Mouse (Mus musculus) erythroblast, adult 5-6 weeks (primary cell): ENCODE data around the gene Fntb. TPM values are rescaled to one million over a fixed set of nuclear protein-coding genes. Genes with fewer than 3 reads are reported as not detected.
A peak's percentile ranks its signal among the peaks of the same experiment; 100 is the strongest.

Experiments used
- ATAC-seq: replicated peaks from 2 replicates; pipeline ENCODE4 v1.8.0; 2016; ENCODE audit warnings: moderate number of reproducible peaks, mild to moderate bottlenecking, moderate TSS enrichment, inconsistent platforms; ENCODE audit not compliant: poor library complexity, low FRiP score, severe bottlenecking
- total RNA-seq, 2 experiments: library from RNA; stranded (forward) in 1 of 2; stranded (reverse) in 1 of 2; fragments of 150-400 nt in 1 of 2; fragments of 200-764, 138-1000 nt in 1 of 2; gene quantifications; 2 replicates each; pipeline versions ENCODE4 v1.2.3 to v1.2.4; 2015 to 2017; ENCODE audit warnings: low replicate concordance in 2 of 2

The Fntb gene
- total RNA-seq, 2 experiments from 2014 or later: 23.5 to 161 TPM

GRCm38 (mm10) chr12:76942476-76942875 lies 177.1 kb downstream of the Fntb start:
- no peak for ATAC-seq

DNA sequence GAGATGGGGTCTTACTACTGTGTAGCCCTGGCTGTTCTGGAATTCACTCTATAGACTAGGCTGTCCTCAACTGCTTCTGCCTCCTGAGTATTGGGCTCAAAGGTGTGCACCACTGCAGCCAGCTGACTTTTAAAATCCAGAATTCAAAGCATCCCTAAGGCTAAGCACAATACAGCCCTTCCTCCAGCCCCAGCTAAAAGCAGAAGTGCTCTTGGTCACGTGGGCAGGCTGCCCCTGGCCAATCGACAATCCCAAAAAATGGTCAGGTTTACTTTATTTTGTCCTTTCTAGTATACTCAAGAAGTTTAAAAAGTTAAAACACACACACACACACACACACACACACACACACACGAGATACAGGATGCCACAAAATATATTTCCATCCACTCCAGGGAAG lies 177.7 kb downstream of the Fntb start:
- ATAC-seq: no peak

GRCm38 (mm10) chr12:76943466-76943865 lies 178.1 kb downstream of the Fntb start:
- ATAC-seq: no peak

DNA sequence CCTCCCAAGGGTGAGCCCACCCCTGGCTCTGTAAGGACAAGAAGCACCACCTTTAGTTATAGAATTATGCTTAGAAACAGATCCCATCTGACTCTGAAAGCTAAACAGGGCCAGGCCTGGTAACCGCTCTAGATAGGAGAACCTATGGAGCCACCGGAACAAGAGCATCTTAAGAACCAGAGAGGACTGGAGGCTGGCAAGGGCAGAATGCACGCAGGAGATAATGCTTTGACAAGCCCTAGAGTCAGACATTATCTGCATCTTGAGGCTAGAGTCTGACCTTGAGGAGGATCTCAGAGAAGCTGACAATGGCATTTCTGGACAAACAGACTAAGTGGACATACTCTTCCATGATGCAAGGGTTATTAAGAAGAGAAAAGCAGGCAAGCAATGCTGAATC lies 182.1 kb downstream of the Fntb start:
- peak; percentile 47 for ATAC-seq

DNA sequence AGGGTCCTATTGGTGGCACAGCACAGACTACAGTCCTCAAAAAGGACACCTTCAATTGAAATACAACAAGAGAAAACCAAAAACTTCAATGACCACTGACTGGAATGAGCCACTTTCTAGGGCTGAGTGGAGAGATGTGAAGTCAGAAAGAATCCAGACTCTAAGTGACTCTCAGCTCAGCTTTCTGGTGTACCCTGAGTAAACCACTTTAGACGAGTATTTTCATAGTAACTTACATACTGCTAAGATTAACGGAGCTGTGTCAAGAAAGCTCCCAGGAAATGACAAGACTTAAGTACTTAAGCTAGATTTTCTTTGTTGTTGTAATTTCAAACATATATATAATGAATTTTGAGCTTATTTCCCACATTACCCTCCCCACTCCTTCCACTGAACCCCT lies 182.8 kb downstream of the Fntb start:
- no peak for ATAC-seq

GRCm38 (mm10) chr12:76948781-76949180 lies 183.4 kb downstream of the Fntb start:
- ATAC-seq: no peak

DNA sequence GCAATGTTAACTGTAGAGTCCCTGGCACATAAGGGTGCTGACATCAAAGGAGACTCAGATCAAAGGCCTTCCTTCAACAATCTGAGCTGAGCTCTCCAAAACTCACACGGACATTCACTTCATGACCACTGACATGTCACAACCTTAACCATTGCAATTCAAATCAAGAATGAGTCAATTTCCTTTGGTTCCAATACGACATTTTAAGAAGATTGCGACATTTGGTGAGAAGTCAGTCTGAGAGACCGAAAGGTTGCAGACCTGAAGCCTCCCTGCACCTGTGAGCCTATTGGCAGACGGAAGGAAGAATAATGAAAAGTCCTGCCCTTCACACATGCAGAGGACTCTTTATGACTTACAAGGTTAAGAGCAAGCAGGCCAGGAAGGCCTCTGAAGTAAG lies 184.9 kb downstream of the Fntb start:
- no peak for ATAC-seq

DNA sequence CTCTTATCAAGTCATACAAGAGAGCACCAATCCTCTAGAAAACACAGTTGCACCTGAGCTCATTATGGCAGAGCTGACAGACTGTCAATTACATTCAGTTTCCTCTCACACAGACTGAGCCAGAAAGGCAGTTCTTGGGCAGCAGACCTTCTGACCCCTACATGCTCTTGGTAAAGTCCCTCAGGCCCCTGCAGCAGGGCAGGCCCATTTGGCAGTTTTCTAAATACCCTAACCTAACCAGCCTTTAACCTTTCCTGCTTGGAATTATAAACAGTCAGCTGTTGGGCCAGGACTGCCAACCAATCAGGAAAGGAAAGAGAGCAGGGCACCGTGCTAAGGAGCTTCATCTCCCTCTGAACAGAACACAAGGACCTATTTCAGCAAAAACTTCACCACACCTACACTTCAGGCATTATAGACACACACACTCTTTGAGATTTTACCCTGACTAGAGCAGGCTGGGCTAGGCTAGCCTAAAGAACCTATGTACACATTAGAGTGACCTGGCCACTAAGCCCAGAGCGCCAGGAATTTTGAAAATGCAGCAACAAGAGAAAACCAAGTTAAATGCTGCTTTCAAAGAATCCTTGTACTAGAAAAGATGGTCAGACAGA lies 188.5 kb downstream of the Fntb start:
- no peak for ATAC-seq

DNA sequence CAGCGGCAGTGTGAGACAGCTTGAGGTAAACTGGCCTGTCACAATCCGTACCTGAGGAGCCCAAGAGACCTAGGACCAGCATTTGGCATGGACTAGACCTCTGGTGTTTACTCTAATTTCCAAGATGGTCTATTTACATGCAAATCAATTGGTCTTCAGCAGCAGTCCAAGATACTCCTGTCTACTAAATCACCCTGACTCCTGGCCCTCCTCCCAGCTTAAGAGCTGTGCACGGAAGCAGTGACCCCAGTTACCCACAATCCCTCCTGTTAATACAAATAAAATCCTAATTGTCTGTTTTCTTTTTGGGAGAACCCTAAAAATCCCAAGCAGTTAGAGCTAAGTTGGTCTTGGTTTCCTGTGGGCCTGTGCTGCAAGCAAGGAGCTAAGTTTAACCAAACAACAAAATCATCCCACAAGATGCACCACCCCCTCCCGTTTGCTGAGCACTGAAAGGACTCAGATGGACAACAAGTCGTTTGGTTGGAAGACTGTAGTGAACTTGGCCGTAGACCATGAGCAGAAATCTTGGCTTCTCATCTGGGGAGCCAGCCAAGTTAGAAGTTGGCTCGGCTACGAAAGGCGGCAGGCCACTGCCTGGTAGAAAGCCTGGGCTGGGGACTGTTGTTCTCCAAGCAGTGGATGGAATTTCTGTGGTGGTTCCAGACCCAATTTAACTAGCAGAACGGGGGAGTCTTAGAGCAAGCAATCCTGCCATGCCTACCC lies 189.5 kb downstream of the Fntb start:
- ATAC-seq: no peak

DNA sequence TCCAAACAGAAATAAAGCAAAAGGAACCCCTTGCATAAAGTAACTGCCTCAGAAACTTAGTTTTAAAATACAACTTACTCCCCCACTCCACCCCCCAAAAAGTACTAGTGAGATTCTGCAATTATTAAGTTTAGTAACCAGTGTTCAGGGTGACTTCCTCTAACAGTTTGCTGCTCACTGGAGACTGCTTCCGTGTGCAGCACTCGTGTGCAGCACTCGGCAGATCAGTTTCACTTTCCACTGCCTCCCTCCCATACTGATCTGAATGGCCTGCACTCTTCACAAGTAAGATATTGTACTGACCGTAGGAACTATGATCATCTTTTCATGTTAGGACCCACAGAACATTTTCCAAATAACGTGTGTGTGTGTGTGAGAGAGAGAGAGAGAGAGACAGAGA lies 192.3 kb downstream of the Fntb start:
- no peak for ATAC-seq

GRCm38 (mm10) chr12:76961052-76961931 lies 195.9 kb downstream of the Fntb start:
- peak; percentile 8 for ATAC-seq

- peak; percentile 92 for ATAC-seq
Measured at GRCm38 (mm10) chr12:76961932-76962891, 196.8 kb downstream of the Fntb start, which contains the start of gene Max. Gene Max, minus strand, starts transcription at chr12:76962201.

DNA sequence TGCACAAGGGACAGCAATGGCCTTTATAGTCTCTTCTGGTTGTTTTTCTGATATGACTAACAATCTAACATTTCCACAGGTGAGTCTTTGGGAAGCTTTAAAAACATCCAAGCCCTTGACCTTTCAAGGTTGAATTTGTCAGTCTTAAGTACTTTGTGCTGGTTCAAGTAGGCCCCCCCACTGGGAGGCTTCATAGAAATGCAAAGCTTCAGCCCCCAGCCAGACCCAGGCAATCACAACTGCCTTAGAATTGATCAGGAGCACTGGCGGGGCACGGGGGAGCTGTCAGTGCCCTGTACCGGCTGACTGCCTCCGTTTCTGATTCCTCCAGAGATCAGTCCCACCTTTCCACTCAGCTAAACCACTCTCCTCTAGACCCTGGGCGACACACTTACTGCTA lies 199.7 kb downstream of the Fntb start:
- no peak for ATAC-seq

DNA sequence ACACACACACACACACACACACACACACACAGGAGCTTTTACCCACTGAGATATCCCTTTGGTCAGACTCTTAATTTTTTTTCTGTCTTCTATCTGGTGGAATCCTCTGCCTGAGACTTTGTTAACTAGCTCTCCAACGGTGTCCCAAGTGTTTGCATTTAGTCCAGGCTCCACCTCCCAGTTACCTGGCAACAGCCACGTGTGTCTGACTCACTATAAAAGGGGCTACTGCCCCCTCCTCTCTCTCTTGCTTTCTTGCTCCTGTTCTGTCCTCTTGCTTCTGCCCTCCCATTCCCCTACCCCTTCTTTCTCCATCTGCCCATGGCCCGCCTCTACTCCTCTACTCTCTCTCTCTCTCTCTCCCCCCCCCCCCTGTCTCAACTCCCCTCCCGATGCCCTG lies 200.5 kb downstream of the Fntb start:
- no peak for ATAC-seq

Other genes starting within 250 kb of the Fntb start
- 6.1 TPM in 2 replicates for gene Plekhg3, start 234.7 kb upstream of the Fntb start, total RNA-seq (2015; ENCODE audit: low replicate concordance)
- gene Plekhg3, start 234.7 kb upstream of the Fntb start, total RNA-seq (2017; ENCODE audit: low replicate concordance): 5.0 and 7.3 TPM in 2 replicates
- gene Sptb, start 55.0 kb upstream of the Fntb start, total RNA-seq (2015; ENCODE audit: low replicate concordance): 261 and 284 TPM in 2 replicates
- gene Sptb, start 55.0 kb upstream of the Fntb start, total RNA-seq (2017; ENCODE audit: low replicate concordance): 799 and 1,028 TPM in 2 replicates
- gene Churc1, start 51 bp upstream of the Fntb start, total RNA-seq (2015; ENCODE audit: low replicate concordance): 2.9 and 30.9 TPM in 2 replicates
- 14.1 and 41.3 TPM in 2 replicates for gene Churc1, start 51 bp upstream of the Fntb start, total RNA-seq (2017; ENCODE audit: low replicate concordance)
- not detected in 2 replicates for gene Gpx2, start 30.0 kb downstream of the Fntb start, total RNA-seq (2015; ENCODE audit: low replicate concordance)
- 0.28 TPM in 1 of 2 replicates, not detected in the other for gene Gpx2, start 30.0 kb downstream of the Fntb start, total RNA-seq (2017; ENCODE audit: low replicate concordance)
- gene Rab15, start 57.3 kb downstream of the Fntb start, total RNA-seq (2015; ENCODE audit: low replicate concordance): not detected in 2 replicates
- gene Rab15, start 57.3 kb downstream of the Fntb start, total RNA-seq (2017; ENCODE audit: low replicate concordance): 0.26 TPM in 1 of 2 replicates, not detected in the other
- 56.6 and 89.2 TPM in 2 replicates for gene Max, start 196.6 kb downstream of the Fntb start, total RNA-seq (2015; ENCODE audit: low replicate concordance)
- 62.9 and 210 TPM in 2 replicates for gene Max, start 196.6 kb downstream of the Fntb start, total RNA-seq (2017; ENCODE audit: low replicate concordance)